Mouse (Mus musculus) midbrain, embryonic 16.5 days (tissue): ENCODE results near the gene 1110008P14Rik. TPM values are rescaled to one million over a fixed set of nuclear protein-coding genes. Genes with fewer than 3 reads are reported as not detected.

Experiments
- ATAC-seq: fragments of 200-750 bp; cut with Nextera tagmentation; 2 replicates; pipeline ENCODE4 v1.8.0; 2017; ENCODE audit warnings: moderate TSS enrichment
- H3K27ac ChIP-seq: fragments of 300-500 bp; sonication (generic); 2 replicates; pipeline ENCODE4 v1.5.1; 2014; ENCODE audit warnings: mild to moderate bottlenecking, low read length, mixed read lengths
- H3K27me3 ChIP-seq: fragments of 300-500 bp; sonication (generic); 2 replicates; pipeline ENCODE4 v1.6.1; 2014; ENCODE audit warnings: low read depth, low read length, mixed read lengths; ENCODE audit not compliant: control insufficient read depth, insufficient read depth
- H3K36me3 ChIP-seq: fragments of 300-500 bp; sonication (generic); 2 replicates; pipeline ENCODE4 v1.6.1; 2014; ENCODE audit warnings: mild to moderate bottlenecking, low read length, moderate library complexity, mixed read lengths; ENCODE audit not compliant: control insufficient read depth, insufficient read depth
- H3K4me1 ChIP-seq: fragments of 300-500 bp; sonication (generic); 2 replicates; pipeline ENCODE4 v1.6.1; 2014; ENCODE audit warnings: mild to moderate bottlenecking, low read length, mixed read lengths; ENCODE audit not compliant: control insufficient read depth, insufficient read depth
- H3K4me2 ChIP-seq: fragments of 300-500 bp; sonication (generic); 2 replicates; pipeline ENCODE4 v1.6.1; 2014; ENCODE audit warnings: mild to moderate bottlenecking, low read length, mixed read lengths
- H3K4me3 ChIP-seq: fragments of 300-500 bp; sonication (generic); 2 replicates; pipeline ENCODE4 v1.5.1; 2014; ENCODE audit warnings: low read depth, mild to moderate bottlenecking, low read length, moderate library complexity, mixed read lengths
- H3K9ac ChIP-seq: fragments of 300-500 bp; sonication (generic); 2 replicates; pipeline ENCODE4 v1.6.1; 2014; ENCODE audit warnings: low read depth, low read length, mixed read lengths
- H3K9me3 ChIP-seq: fragments of 300-500 bp; sonication (generic); replicated peaks from 2 replicates; pipeline ENCODE4 v1.6.1; 2014; ENCODE audit warnings: mild to moderate bottlenecking, low read length, mixed read lengths; ENCODE audit not compliant: control insufficient read depth, poor library complexity, severe bottlenecking
- WGBS: fragments of 180-500 bp; shearing (Covaris S2); extraction: QIAGEN DNeasy Blood & Tissue Kit; methylation state at CpG from one replicate; pipeline ENCODE4 v1.1.7; 2014; 5-methylcytosine and 5-hydroxymethylcytosine counted together
- polyA plus RNA-seq: library from polyadenylated mRNA; unstranded; fragments of >200 nt; fragmentation: Nextera tagmentation; extraction: Ambion mirVana; gene quantifications from 2 replicates; pipeline ENCODE4 v1.2.1, GENCODE M21; 2015

1110008P14Rik gene
- 117 and 132 TPM in 2 replicates for polyA plus RNA-seq

DNA sequence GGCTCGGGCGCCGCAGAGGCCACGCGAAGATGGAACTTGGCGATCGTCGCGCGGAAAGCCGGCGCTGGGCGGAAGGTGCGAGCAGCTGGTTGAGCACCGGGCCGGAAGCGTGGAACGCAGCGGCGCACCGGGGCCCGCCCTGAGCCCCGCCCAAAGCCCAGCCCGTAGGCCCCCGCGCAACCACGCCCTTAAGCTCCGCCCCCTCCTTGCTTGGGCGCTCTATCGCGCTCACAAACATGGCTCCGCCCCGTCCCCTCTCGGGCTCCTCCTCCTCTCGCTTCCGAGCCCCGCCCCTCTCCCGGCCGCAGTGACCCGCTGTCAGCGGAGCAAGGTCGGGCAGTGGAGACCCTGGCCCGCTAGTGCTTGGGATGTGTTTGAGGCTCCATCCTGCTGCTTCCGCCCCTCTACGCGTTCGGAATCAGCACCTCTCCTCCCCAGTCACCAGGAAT, at the start of gene 1110008P14Rik:
Gene 1110008P14Rik, minus strand, starts transcription at position 164 of the 449 bp plus-strand sequence.
- 0% methylated on average over 39 of the region's 47 CpGs for WGBS
- H3K9ac ChIP-seq, result peak within 1 kb of the TSS; percentile 84
- peak within 1 kb of the TSS; percentile 60 for H3K27ac ChIP-seq
- H3K4me1 ChIP-seq, result peaks cover 10% of the 10 kb centered on the region
- peak; percentile 87 for ATAC-seq
- H3K36me3 ChIP-seq, result peaks cover 20% of the 10 kb centered on the region
- peak within 1 kb of the TSS; percentile 75 for H3K4me3 ChIP-seq
- no peaks in the 10 kb centered on the region for H3K9me3 ChIP-seq
- no peaks in the 10 kb centered on the region for H3K27me3 ChIP-seq
- peak within 1 kb of the TSS; percentile 97 for H3K4me2 ChIP-seq

DNA sequence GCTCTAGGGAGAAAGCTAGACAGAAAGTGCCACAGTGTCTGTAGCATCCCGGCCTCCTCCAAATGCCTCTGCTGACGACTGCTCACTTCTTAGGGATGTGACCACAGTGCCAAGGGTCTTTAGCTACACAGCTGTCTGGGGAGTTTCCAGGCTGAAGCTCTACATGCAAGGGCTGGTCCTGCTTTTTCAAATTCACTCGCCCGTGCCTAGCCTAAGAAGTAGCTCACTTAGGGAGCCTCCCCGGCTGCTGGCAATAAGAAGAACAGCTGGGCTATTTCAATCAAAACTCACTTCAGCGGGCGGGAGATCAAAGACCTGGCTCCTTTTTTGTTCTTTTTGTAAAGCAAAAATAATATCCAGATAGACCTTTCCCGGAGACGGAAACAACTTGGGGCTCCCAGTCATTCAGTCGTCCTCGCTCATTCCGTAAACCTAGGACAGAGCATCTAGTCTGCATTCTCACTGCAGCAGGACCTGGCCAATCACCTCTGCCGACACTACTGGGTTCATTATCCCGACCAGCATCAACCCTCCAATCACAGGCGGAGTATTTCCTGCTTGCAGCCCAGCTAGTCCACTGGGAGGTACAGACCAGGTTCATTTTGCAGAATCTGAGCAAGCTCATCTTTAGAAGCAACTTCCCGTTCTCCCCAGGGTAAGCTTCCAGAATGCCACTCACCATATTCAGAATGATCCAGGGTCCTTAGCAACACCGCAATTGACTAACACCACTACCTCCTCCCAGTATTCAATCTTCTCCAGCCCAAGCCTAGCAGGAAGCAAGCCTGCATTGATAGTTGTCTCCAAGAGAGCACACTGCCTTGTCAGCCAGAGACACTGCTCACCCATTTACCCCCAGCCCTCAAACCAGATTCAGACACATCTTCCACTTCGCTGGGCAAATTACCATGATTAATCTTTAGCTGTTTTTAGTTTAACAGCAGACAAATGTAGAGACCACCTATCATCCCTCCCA, 49.3 kb upstream of the 1110008P14Rik start:
- ATAC-seq, result peak; percentile 96
- Histone ChIP-seq H3K27me3 (no peaks in the 10 kb centered on the region), H3K36me3 (no peaks in the 10 kb centered on the region), H3K9ac (peak overlapping the region; percentile 75), H3K4me2 (peak overlapping the region; percentile 81), H3K4me3 (peak overlapping the region; percentile 44), H3K4me1 (peaks cover 42% of the 10 kb centered on the region), H3K27ac (peak overlapping the region; percentile 89), H3K9me3 (no peaks in the 10 kb centered on the region)
- 4% methylated on average over 18 of the region's 18 CpGs for WGBS

DNA sequence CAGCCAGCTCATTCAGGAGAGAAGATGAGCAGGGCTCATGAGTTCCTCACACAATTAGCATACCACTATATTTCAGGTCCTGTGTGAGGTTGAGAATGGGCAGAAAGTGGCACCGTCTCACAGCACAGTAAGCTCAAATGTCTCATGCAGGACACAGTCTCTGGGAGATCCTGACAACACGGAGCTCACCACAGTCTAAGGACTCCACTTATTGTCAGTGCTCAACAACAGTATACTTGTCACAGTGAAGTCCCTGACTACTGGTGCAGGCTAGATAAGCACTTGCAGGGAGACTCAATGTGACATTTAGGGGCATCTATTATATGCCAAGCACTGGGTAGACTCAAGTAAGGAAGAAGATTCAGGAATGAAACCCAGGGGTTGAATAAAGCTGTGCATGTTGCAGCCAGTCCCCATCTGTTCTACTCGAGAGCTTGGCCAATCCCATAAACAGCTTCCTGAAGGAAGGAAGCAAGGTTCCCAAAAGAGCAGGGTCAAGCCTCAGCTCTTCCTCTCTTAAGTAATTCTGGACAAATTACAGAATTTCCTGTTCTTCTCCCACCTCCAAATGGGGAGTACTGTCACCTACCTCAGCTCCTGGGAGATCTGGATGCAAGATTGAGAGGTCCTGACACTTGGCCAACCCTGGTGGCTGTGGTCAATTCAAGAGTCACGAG, 47.6 kb upstream of the 1110008P14Rik start:
- H3K27me3 ChIP-seq, result no peaks in the 10 kb centered on the region
- H3K4me3 ChIP-seq, result peak overlapping the region; percentile 44
- H3K9ac ChIP-seq, result peak overlapping the region; percentile 67
- no peak for ATAC-seq
- peaks cover 48% of the 10 kb centered on the region for H3K4me1 ChIP-seq
- H3K27ac ChIP-seq, result peak overlapping the region; percentile 78
- WGBS, result 72% methylated on average over 4 of the region's 4 CpGs
- no peaks in the 10 kb centered on the region for H3K36me3 ChIP-seq
- H3K4me2 ChIP-seq, result peak overlapping the region; percentile 81
- H3K9me3 ChIP-seq, result no peaks in the 10 kb centered on the region

DNA sequence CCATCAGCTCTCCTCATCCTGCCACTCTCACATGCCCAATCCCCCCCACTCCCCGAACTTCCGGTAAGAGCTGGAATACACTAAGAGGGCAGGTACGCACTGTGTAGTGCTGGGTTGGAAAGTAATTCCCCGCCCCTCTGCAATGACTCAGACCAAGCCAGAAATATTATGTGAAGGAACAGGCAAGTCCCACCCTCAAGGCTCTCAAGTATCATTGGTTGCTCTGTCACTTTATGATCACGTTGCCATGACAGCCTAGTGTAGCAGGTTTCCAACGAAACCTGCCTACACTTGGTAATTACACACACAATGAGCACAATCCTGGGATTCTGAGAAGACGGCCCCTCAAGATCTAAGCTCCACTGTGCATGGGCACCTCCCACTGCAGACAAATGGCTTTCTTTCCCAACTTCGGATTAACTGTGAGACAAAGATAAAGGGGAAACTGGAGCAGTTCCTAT, 46.6 kb upstream of the 1110008P14Rik start:
- Histone ChIP-seq H3K27me3 (no peaks in the 10 kb centered on the region), H3K4me2 (peak overlapping the region; percentile 81), H3K4me1 (peaks cover 58% of the 10 kb centered on the region), H3K4me3 (peak overlapping the region; percentile 44), H3K9ac (peak overlapping the region; percentile 67), H3K27ac (peak overlapping the region; percentile 78), H3K9me3 (no peaks in the 10 kb centered on the region), H3K36me3 (no peaks in the 10 kb centered on the region)
- WGBS, result 29% methylated on average over 8 of the region's 8 CpGs
- peak; percentile 78 for ATAC-seq

DNA sequence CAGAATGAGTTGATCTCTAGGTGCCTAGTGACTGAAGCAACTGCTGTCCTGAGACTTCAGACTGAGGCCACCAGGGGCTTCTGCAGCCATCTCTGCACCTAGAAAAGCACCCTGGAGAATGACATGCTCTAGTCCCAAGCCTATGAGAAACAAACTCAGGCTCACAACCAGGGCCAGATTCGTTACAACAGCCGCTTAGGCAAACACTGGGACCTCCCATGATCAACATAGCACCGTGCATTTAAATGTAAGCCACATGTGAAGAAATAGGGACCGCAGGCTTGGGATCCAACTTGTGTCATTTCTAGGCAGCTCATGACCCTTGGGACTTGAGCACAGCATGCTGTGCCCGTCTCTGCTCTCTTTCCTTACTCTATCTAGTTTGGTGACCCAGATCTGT, 46.0 kb upstream of the 1110008P14Rik start:
- peak overlapping the region; percentile 67; the same call in 1 of the 2 replicates for H3K9ac ChIP-seq
- no peaks in the 10 kb centered on the region for H3K9me3 ChIP-seq
- peaks cover 63% of the 10 kb centered on the region for H3K4me1 ChIP-seq
- 80% methylated on average over 5 of the region's 5 CpGs for WGBS
- ATAC-seq, result no peak
- H3K4me3 ChIP-seq, result peak overlapping the region; percentile 44
- peak overlapping the region; percentile 78 for H3K27ac ChIP-seq
- no peaks in the 10 kb centered on the region for H3K27me3 ChIP-seq
- H3K4me2 ChIP-seq, result peak overlapping the region; percentile 81
- no peaks in the 10 kb centered on the region for H3K36me3 ChIP-seq

DNA sequence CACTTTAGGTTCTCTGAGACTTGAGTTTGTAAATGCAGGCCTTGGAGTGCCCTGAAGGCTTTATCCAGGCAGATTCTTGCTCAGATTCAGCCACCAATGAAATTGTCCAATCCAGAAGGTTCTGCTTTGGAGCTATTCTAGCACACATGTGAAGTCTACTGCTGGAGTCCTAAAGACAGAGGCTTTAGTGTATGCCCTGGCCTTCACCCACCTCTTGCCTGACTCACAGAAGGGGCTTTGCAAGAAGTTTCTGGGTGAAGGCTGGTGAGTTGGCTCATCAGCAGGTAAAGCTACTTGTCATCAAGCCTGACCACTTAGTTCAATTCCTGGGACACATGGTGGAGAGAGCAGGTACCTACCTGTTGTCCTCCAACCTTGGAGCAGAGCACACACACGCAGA, 44.4 kb upstream of the 1110008P14Rik start:
- no peak overlapping the region for H3K4me2 ChIP-seq
- no peaks in the 10 kb centered on the region for H3K9me3 ChIP-seq
- H3K4me3 ChIP-seq, result no peak overlapping the region
- no peak overlapping the region for H3K27ac ChIP-seq
- no peaks in the 10 kb centered on the region for H3K27me3 ChIP-seq
- H3K4me1 ChIP-seq, result peaks cover 57% of the 10 kb centered on the region
- WGBS, result 96% methylated on average over 1 of the region's 1 CpGs
- no peak overlapping the region for H3K9ac ChIP-seq
- no peaks in the 10 kb centered on the region for H3K36me3 ChIP-seq
- ATAC-seq, result no peak

DNA sequence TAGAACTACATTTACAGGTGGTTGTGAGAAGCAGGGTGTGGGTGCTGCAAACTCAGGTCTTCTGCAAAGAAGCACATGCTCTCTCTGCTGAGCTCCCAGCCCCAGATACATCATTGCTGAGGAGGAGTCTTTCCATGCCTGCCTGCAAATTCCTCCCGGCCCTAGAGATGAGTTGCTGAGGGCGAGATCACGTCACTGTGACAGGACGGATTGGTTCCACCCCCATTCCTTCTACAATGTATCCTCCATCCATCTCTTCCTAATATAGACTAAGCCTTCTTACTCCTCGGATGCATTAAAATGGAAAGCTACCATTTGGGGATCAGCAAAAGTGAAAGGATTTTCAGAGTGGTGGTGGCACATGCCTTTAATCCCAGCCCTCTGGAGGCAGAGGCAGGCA, 43.8 kb upstream of the 1110008P14Rik start:
- ATAC-seq, result no peak
- Histone ChIP-seq H3K9me3 (no peaks in the 10 kb centered on the region), H3K4me1 (peaks cover 57% of the 10 kb centered on the region), H3K36me3 (peaks cover 4% of the 10 kb centered on the region), H3K27ac (no peak overlapping the region), H3K4me3 (no peak overlapping the region), H3K4me2 (no peak overlapping the region), H3K27me3 (no peaks in the 10 kb centered on the region), H3K9ac (no peak overlapping the region)
- 76% methylated on average over 5 of the region's 5 CpGs for WGBS

DNA sequence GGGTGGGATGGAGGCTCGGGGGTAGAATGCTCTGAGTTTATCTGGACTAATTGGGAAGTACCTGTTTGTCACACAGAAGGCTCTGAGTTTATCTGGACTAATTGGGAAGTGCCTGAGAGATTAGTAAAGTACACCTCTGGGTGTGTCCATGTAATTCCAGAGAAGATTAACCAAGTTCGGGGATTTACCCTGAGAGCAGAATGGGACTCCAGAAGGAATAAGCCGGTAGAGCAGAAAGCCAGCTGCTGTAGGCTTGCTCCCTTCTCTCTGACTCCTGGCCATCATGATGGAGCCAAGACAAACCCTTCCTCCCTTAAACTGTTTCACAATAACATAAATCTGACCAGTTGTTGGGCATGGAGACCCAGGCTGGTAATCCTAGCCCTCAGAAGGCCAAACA, 43.1 kb upstream of the 1110008P14Rik start:
- H3K4me2 ChIP-seq, result no peak overlapping the region
- 25% methylated on average over 3 of the region's 3 CpGs for WGBS
- ATAC-seq, result no peak
- no peak overlapping the region for H3K27ac ChIP-seq
- H3K9me3 ChIP-seq, result no peaks in the 10 kb centered on the region
- peaks cover 50% of the 10 kb centered on the region for H3K4me1 ChIP-seq
- H3K36me3 ChIP-seq, result peaks cover 9% of the 10 kb centered on the region
- H3K27me3 ChIP-seq, result no peaks in the 10 kb centered on the region
- no peak overlapping the region for H3K4me3 ChIP-seq
- no peak overlapping the region for H3K9ac ChIP-seq
